Mouse (Mus musculus) brain, embryonic 14.5 days (tissue): ENCODE measurements around the gene Fancf. TPM values are rescaled to one million over a fixed set of nuclear protein-coding genes. Genes with fewer than 3 reads are reported as not detected.

Experiments
- DNase-seq: peaks from one replicate; pipeline ENCODE4 v3.0.0-alpha.2; 2011; ENCODE audit warnings: low read depth
- CTCF ChIP-seq: fragments of 200-500 bp; IDR thresholded peaks from 2 replicates; pipeline ENCODE4 v1.5.1; 2012; ENCODE audit warnings: inconsistent platforms, mild to moderate bottlenecking, moderate library complexity, borderline replicate concordance; ENCODE audit not compliant: insufficient read depth, insufficient read length; ENCODE audit errors: extremely low read depth
- POLR2A ChIP-seq: fragments of 200-500 bp; IDR thresholded peaks from 2 replicates; pipeline ENCODE4 v1.6.1; 2012; ENCODE audit warnings: mild to moderate bottlenecking, inconsistent platforms, borderline replicate concordance; ENCODE audit not compliant: poor library complexity, insufficient read depth, insufficient read length, severe bottlenecking; ENCODE audit errors: extremely low read depth
- polyA plus RNA-seq: library from polyadenylated mRNA; depleted of rRNA; stranded (reverse); fragments of >200 nt; gene quantifications from 2 replicates; pipeline ENCODE4 v1.2.3, GENCODE M21; 2012

Fancf gene
- polyA plus RNA-seq, 1 experiment, result 10.0 TPM

- no peak for DNase-seq
- no peak for TF ChIP-seq CTCF
- TF ChIP-seq POLR2A, result no peak
These were observed 14.2 kb upstream of the Fancf start for GRCm38 (mm10) chr7:51876316-51876715.

GRCm38 (mm10) chr7:51872597-51872996, 10.5 kb upstream of the Fancf start:
- TF ChIP-seq CTCF (no peak), POLR2A (no peak)
- no peak for DNase-seq

- no peak for DNase-seq
- no peak for TF ChIP-seq POLR2A
- TF ChIP-seq CTCF, result no peak
These were observed 10.0 kb upstream of the Fancf start for GRCm38 (mm10) chr7:51872041-51872440.

- TF ChIP-seq POLR2A (no peak), CTCF (no peak)
- DNase-seq, result no peak
These were observed 5.9 kb upstream of the Fancf start for GRCm38 (mm10) chr7:51867983-51868382.

GRCm38 (mm10) chr7:51865336-51865735, 3.3 kb upstream of the Fancf start:
- TF ChIP-seq CTCF, result no peak
- TF ChIP-seq POLR2A, result no peak
- no peak for DNase-seq

GRCm38 (mm10) chr7:51862842-51863241, 775 bp upstream of the Fancf start:
- no peak for DNase-seq
- TF ChIP-seq CTCF (no peak), POLR2A (no peak)

- peak; percentile 96 for DNase-seq
- TF ChIP-seq CTCF (no peak), POLR2A (no peak; the same call in 1 of the 2 replicates)
These were observed 594 bp downstream of the Fancf start, which contains the start of gene Gas2 for GRCm38 (mm10) chr7:51861250-51862096. TSS of gene Gas2 (plus strand) at chr7:51862015.

GRCm38 (mm10) chr7:51851890-51852507, 10.1 kb downstream of the Fancf start:
- TF ChIP-seq POLR2A, result no peak
- no peak for TF ChIP-seq CTCF
- no peak for DNase-seq

GRCm38 (mm10) chr7:51850877-51851276, 11.2 kb downstream of the Fancf start:
- no peak for TF ChIP-seq CTCF
- no peak for TF ChIP-seq POLR2A
- DNase-seq, result no peak

- TF ChIP-seq POLR2A (no peak), CTCF (no peak)
- peak; percentile 65 for DNase-seq
These were observed 21.6 kb downstream of the Fancf start for GRCm38 (mm10) chr7:51840515-51840914.

GRCm38 (mm10) chr7:51831917-51832316, 30.1 kb downstream of the Fancf start:
- TF ChIP-seq CTCF, result no peak
- no peak for TF ChIP-seq POLR2A
- DNase-seq, result peak; percentile 92

- DNase-seq, result peak; percentile 83
- no peak for TF ChIP-seq CTCF
- no peak for TF ChIP-seq POLR2A
These were observed 38.3 kb downstream of the Fancf start for GRCm38 (mm10) chr7:51823562-51824338.

GRCm38 (mm10) chr7:51821467-51821866, 40.6 kb downstream of the Fancf start:
- TF ChIP-seq CTCF (no peak), POLR2A (no peak)
- peak; percentile 75 for DNase-seq
